Mouse (Mus musculus) myocyte (in vitro differentiated cells): Measurements from ENCODE around the gene Map4k5.

Experiments used
- E2F4 ChIP-seq: IDR thresholded peaks from one replicate; pipeline ENCODE4 v1.6.1; 2011; ENCODE audit warnings: mild to moderate bottlenecking, control low read depth, moderate library complexity; ENCODE audit not compliant: insufficient read depth
- MYOG ChIP-seq, 3 experiments: IDR thresholded peaks; one replicate each; pipeline ENCODE4 v1.6.1; 2011; ENCODE audit warnings: control low read depth in 2 of 3, low read depth in 2 of 3, mild to moderate bottlenecking in 2 of 3; ENCODE audit not compliant: insufficient read length in 2 of 3, control insufficient read depth in 1 of 3, insufficient read depth in 1 of 3
- POLR2A ChIP-seq: IDR thresholded peaks from one replicate; pipeline ENCODE4 v1.6.1; 2011; ENCODE audit warnings: low read depth, mild to moderate bottlenecking, control low read depth, moderate library complexity; ENCODE audit not compliant: insufficient read length
- REST ChIP-seq: IDR thresholded peaks from one replicate; pipeline ENCODE4 v1.6.1; 2011; ENCODE audit warnings: mild to moderate bottlenecking, control low read depth, moderate library complexity; ENCODE audit not compliant: insufficient read depth, insufficient read length
- SRF ChIP-seq: IDR thresholded peaks from one replicate; pipeline ENCODE4 v1.6.1; 2011; ENCODE audit warnings: low read depth; ENCODE audit not compliant: control insufficient read depth, insufficient read length

DNA sequence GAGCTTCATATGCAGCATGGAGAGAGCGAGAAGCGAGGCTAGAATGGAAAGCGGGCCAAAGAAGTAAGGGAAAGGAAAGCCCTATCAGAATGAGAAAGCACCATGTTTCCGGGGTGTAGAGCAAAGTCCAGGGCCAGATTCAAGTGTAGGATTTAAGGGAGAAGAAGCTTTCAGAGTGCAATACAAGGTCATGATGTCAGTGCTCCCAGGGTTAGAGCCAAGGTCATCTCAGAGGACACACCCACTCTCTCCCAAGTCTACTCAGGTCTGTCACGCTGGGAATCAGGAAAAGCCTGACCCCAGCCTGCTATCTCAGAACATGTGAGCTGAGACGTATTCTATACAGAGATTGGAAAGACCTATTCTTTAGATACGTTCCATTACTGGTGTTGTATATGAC lies 18.9 kb upstream of the Map4k5 start:
- TF ChIP-seq E2F4 (no peak), REST (no peak), POLR2A (no peak), MYOG (IDR thresholded peaks at IDR 0.05; ENCODE audit: control insufficient read depth in 1 of 3, insufficient read depth in 1 of 3, insufficient read length in 2 of 3, low read depth in 2 of 3) (no peak), SRF (no peak)
